Mouse (Mus musculus): ENCODE measurements around the gene Ackr3. TPM values are rescaled to one million over a fixed set of nuclear protein-coding genes. Genes with fewer than 3 reads are reported as not detected.

Ackr3 gene
- polyA plus RNA-seq, 1 experiment from 2014 or later: 29.4 TPM

- no peaks in the 10 kb centered on the region for H3K9me3 ChIP-seq (ENCODE audit: control insufficient read depth, low read length)
- no peaks in the 10 kb centered on the region for H3K36me3 ChIP-seq (ENCODE audit: control insufficient read depth, insufficient read depth, low read length)
- no peak overlapping the region for H3K27ac ChIP-seq (ENCODE audit: low read depth, low read length)
- ATAC-seq (ENCODE audit: low FRiP score) (no peak), DNase-seq (ENCODE audit: low spot score, missing footprints) (no peak)
- H3K27me3 ChIP-seq (ENCODE audit: control insufficient read depth, insufficient read depth, low read length): no peaks in the 10 kb centered on the region
- 90% methylated on average over 16 of the region's 16 CpGs for WGBS
- no peak overlapping the region for H3K4me3 ChIP-seq (ENCODE audit: low read depth, low read length)
- H3K4me1 ChIP-seq (ENCODE audit: control insufficient read depth, insufficient read depth, low read length): no peaks in the 10 kb centered on the region
- no peak overlapping the region for H3K4me2 ChIP-seq
- H3K9ac ChIP-seq (ENCODE audit: low read length): no peak overlapping the region
These were observed 35.8 kb downstream of the Ackr3 start for GRCm38 (mm10) chr1:90239336-90240225.

DNA sequence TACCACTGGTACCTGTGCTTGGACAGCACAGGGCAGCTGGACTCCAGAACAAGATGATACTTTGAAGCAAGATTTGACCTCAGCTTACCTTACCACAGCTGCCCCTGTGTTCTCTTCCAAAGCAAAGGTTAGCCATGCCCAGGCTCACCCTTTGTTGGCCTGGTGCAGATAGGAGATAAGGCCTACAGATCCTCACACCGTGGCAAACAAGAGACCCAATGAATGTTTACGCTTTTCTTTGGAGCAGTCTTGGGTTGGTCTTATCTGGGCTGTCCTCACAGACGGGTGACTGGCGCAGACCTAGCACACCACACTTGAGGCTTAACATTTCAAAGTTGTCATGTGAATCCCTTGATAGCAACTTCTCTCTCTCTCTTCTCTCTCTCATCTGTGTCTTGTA is 36.5 kb downstream of the Ackr3 start:
- 92% methylated on average over 4 of the region's 4 CpGs for WGBS
- H3K27ac ChIP-seq (ENCODE audit: low read depth, low read length): no peak overlapping the region
- DNase-seq (ENCODE audit: low spot score, missing footprints): no peak

DNA sequence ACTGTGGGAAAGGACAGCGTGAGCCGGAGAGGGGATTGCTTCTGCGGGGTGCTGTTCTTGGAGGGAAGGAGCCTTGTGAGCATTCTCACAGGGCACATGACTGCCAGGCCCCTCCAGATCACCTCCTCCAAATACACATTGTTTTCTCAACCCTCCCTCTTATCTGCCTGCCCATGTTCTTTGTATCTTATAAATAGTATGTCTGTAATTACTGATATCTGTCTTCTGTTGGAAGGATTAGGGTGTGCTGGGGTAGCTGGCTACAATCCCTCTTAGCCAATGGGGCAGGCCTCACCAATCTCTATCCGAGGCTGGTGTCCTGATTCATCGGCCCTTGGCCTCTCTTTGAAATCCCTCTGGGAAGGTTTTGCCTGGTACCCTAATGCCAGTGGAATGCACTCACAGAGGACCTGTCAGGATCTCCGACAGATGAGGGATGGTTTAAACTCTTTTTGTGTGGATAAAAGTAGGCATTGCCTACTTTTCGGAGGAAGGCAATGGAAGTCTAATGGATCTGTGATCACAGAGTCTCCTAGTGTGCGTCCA is 38.7 kb downstream of the Ackr3 start:
- 83% methylated on average over 8 of the region's 8 CpGs for WGBS
- H3K27me3 ChIP-seq (ENCODE audit: control insufficient read depth, insufficient read depth, low read length): no peaks in the 10 kb centered on the region
- no peaks in the 10 kb centered on the region for H3K36me3 ChIP-seq (ENCODE audit: control insufficient read depth, insufficient read depth, low read length)
- H3K9me3 ChIP-seq (ENCODE audit: control insufficient read depth, low read length): no peaks in the 10 kb centered on the region
- peaks cover 8% of the 10 kb centered on the region for H3K4me1 ChIP-seq (ENCODE audit: control insufficient read depth, insufficient read depth, low read length)
- ATAC-seq (ENCODE audit: low FRiP score) (no peak), DNase-seq (ENCODE audit: low spot score, missing footprints) (peak; percentile 67)
- no peak overlapping the region for H3K27ac ChIP-seq (ENCODE audit: low read depth, low read length)
- no peak overlapping the region for H3K4me3 ChIP-seq (ENCODE audit: low read depth, low read length)
- no peak overlapping the region for H3K9ac ChIP-seq (ENCODE audit: low read length)
- no peak overlapping the region for H3K4me2 ChIP-seq

More for the DNA sequence above, 36.5 kb downstream of the Ackr3 start:
- Histone ChIP-seq H3K4me3 (ENCODE audit: low read depth, low read length) (no peak overlapping the region), H3K4me1 (ENCODE audit: control insufficient read depth, insufficient read depth, low read length) (no peaks in the 10 kb centered on the region), H3K9me3 (ENCODE audit: control insufficient read depth, low read length) (no peaks in the 10 kb centered on the region), H3K9ac (ENCODE audit: low read length) (no peak overlapping the region), H3K27me3 (ENCODE audit: control insufficient read depth, insufficient read depth, low read length) (no peaks in the 10 kb centered on the region), H3K36me3 (ENCODE audit: control insufficient read depth, insufficient read depth, low read length) (no peaks in the 10 kb centered on the region), H3K4me2 (no peak overlapping the region)
- ATAC-seq (ENCODE audit: low FRiP score): no peak

DNA sequence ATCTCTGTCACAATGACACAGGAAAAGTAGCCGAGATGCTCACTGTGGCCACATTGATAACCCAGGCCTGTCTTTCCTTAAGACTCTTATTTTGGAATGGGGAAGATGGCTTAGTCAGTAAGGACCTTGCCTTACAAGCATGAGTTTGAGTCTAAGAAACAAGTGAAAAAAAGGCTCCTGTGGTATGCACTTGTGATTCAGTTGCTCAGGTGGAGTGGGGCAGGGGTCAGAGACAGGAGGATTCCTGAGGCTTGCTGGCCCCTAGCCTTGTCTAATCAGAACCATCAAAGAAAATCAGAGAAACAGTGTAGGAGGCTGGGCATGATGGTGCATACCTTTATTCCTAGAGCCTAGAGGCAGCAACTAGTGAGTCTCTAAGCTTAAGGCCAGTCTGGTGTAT is 40.8 kb downstream of the Ackr3 start:
- H3K27me3 ChIP-seq (ENCODE audit: control insufficient read depth, insufficient read depth, low read length): no peaks in the 10 kb centered on the region
- no peak overlapping the region for H3K4me2 ChIP-seq
- 90% methylated on average over 1 of the region's 1 CpGs for WGBS
- H3K27ac ChIP-seq (ENCODE audit: low read depth, low read length): no peak overlapping the region
- no peak overlapping the region for H3K9ac ChIP-seq (ENCODE audit: low read length)
- H3K36me3 ChIP-seq (ENCODE audit: control insufficient read depth, insufficient read depth, low read length): no peaks in the 10 kb centered on the region
- no peak for ATAC-seq (ENCODE audit: low FRiP score)
- H3K4me1 ChIP-seq (ENCODE audit: control insufficient read depth, insufficient read depth, low read length): peaks cover 8% of the 10 kb centered on the region
- no peaks in the 10 kb centered on the region for H3K9me3 ChIP-seq (ENCODE audit: control insufficient read depth, low read length)
- DNase-seq (ENCODE audit: low spot score, missing footprints): peak; percentile 73
- H3K4me3 ChIP-seq (ENCODE audit: low read depth, low read length): no peak overlapping the region

- WGBS: 86% methylated on average over 7 of the region's 7 CpGs
- H3K9ac ChIP-seq (ENCODE audit: low read length): no peak overlapping the region
- H3K4me2 ChIP-seq: no peak overlapping the region
- H3K36me3 ChIP-seq (ENCODE audit: control insufficient read depth, insufficient read depth, low read length): no peaks in the 10 kb centered on the region
- H3K27ac ChIP-seq (ENCODE audit: low read depth, low read length): no peak overlapping the region
- peaks cover 8% of the 10 kb centered on the region for H3K4me1 ChIP-seq (ENCODE audit: control insufficient read depth, insufficient read depth, low read length)
- no peaks in the 10 kb centered on the region for H3K9me3 ChIP-seq (ENCODE audit: control insufficient read depth, low read length)
- DNase-seq (ENCODE audit: low spot score, missing footprints) (no peak), ATAC-seq (ENCODE audit: low FRiP score) (0 out of 2 replicates have a peak, but pooled peaks have one; percentile 6)
- H3K27me3 ChIP-seq (ENCODE audit: control insufficient read depth, insufficient read depth, low read length): no peaks in the 10 kb centered on the region
- H3K4me3 ChIP-seq (ENCODE audit: low read depth, low read length): no peak overlapping the region
These were observed 41.8 kb downstream of the Ackr3 start for GRCm38 (mm10) chr1:90245533-90245932.

DNA sequence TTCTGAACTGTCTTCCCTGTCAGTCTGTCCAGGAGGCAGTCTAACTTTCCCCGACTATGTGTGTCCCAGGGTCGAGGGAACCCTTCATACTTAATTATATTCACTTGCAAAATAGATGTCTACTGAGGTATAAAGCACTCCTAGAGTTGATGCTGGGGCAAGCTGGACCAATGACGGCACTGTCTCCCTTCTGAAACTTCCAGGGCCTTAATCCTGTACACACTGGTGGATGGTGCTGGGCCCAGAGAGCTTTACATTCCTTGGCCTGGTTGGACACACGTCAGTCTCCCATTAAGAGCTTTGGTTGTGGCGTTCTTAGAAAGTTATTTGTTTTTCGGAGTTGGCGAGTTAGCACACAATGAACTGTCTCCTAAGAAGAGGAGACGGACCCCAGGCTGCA is 42.3 kb downstream of the Ackr3 start:
- DNase-seq (ENCODE audit: low spot score, missing footprints) (no peak), ATAC-seq (ENCODE audit: low FRiP score) (peak; percentile 67; the same call in 1 of the 2 replicates)
- no peak overlapping the region for H3K4me2 ChIP-seq
- H3K36me3 ChIP-seq (ENCODE audit: control insufficient read depth, insufficient read depth, low read length): no peaks in the 10 kb centered on the region
- no peak overlapping the region; the same call in 1 of the 2 replicates for H3K9ac ChIP-seq (ENCODE audit: low read length)
- no peaks in the 10 kb centered on the region for H3K27me3 ChIP-seq (ENCODE audit: control insufficient read depth, insufficient read depth, low read length)
- peaks cover 8% of the 10 kb centered on the region for H3K4me1 ChIP-seq (ENCODE audit: control insufficient read depth, insufficient read depth, low read length)
- no peak overlapping the region for H3K4me3 ChIP-seq (ENCODE audit: low read depth, low read length)
- H3K9me3 ChIP-seq (ENCODE audit: control insufficient read depth, low read length): no peaks in the 10 kb centered on the region
- peak overlapping the region; percentile 27 for H3K27ac ChIP-seq (ENCODE audit: low read depth, low read length)
- 33% methylated on average over 8 of the region's 8 CpGs for WGBS

GRCm38 (mm10) chr1:90246800-90247199 is 43.0 kb downstream of the Ackr3 start:
- Histone ChIP-seq H3K36me3 (ENCODE audit: control insufficient read depth, insufficient read depth, low read length) (no peaks in the 10 kb centered on the region), H3K27me3 (ENCODE audit: control insufficient read depth, insufficient read depth, low read length) (no peaks in the 10 kb centered on the region), H3K4me1 (ENCODE audit: control insufficient read depth, insufficient read depth, low read length) (peaks cover 15% of the 10 kb centered on the region), H3K27ac (ENCODE audit: low read depth, low read length) (no peak overlapping the region), H3K9ac (ENCODE audit: low read length) (no peak overlapping the region), H3K4me3 (ENCODE audit: low read depth, low read length) (no peak overlapping the region), H3K4me2 (no peak overlapping the region), H3K9me3 (ENCODE audit: control insufficient read depth, low read length) (no peaks in the 10 kb centered on the region)
- no peak for DNase-seq (ENCODE audit: low spot score, missing footprints)
- 82% methylated on average over 1 of the region's 1 CpGs for WGBS
- no peak for ATAC-seq (ENCODE audit: low FRiP score)

DNA sequence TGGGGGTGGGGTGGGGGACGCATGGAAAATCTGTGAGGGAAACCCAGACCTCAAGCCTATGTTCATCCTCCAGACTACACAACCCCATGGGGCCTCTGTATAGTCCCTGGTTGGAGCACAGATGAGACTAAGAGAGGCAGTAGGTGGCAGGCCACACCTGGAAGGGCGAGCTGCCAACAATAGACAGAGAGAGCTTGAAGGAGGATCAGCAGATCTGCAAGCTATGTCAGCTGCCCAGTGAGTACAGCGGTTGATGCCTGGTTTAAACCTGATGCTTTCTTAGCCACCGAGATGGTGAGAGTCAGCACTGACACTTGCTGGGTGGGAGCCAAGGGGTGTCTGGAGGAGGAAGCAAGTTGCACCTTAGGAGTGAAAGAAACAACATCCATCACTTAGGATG is 43.5 kb downstream of the Ackr3 start:
- DNase-seq (ENCODE audit: low spot score, missing footprints) (no peak), ATAC-seq (ENCODE audit: low FRiP score) (no peak)
- no peaks in the 10 kb centered on the region for H3K27me3 ChIP-seq (ENCODE audit: control insufficient read depth, insufficient read depth, low read length)
- no peak overlapping the region for H3K4me2 ChIP-seq
- H3K9ac ChIP-seq (ENCODE audit: low read length): no peak overlapping the region
- no peak overlapping the region for H3K27ac ChIP-seq (ENCODE audit: low read depth, low read length)
- no peaks in the 10 kb centered on the region for H3K36me3 ChIP-seq (ENCODE audit: control insufficient read depth, insufficient read depth, low read length)
- WGBS: 75% methylated on average over 4 of the region's 4 CpGs
- no peak overlapping the region for H3K4me3 ChIP-seq (ENCODE audit: low read depth, low read length)
- no peaks in the 10 kb centered on the region for H3K9me3 ChIP-seq (ENCODE audit: control insufficient read depth, low read length)
- peaks cover 16% of the 10 kb centered on the region for H3K4me1 ChIP-seq (ENCODE audit: control insufficient read depth, insufficient read depth, low read length)

GRCm38 (mm10) chr1:90247756-90248541 is 44.2 kb downstream of the Ackr3 start:
- Histone ChIP-seq H3K9ac (ENCODE audit: low read length) (no peak overlapping the region), H3K9me3 (ENCODE audit: control insufficient read depth, low read length) (no peaks in the 10 kb centered on the region), H3K4me2 (no peak overlapping the region), H3K27ac (ENCODE audit: low read depth, low read length) (no peak overlapping the region), H3K27me3 (ENCODE audit: control insufficient read depth, insufficient read depth, low read length) (no peaks in the 10 kb centered on the region), H3K4me3 (ENCODE audit: low read depth, low read length) (no peak overlapping the region), H3K36me3 (ENCODE audit: control insufficient read depth, insufficient read depth, low read length) (no peaks in the 10 kb centered on the region), H3K4me1 (ENCODE audit: control insufficient read depth, insufficient read depth, low read length) (peaks cover 18% of the 10 kb centered on the region)
- WGBS: 90% methylated on average over 8 of the region's 8 CpGs
- DNase-seq (ENCODE audit: low spot score, missing footprints): no peak
- no peak for ATAC-seq (ENCODE audit: low FRiP score)

All from midbrain, embryonic 11.5 days (tissue).